Mouse (Mus musculus) liver, adult 2 months (tissue): ENCODE results near the gene Hapln4. TPM values are rescaled to one million over a fixed set of nuclear protein-coding genes. Genes with fewer than 3 reads are reported as not detected.

ENCODE experiments used
- DNase-seq: peaks from one replicate; pipeline ENCODE4 v3.0.0-alpha.2; 2011; ENCODE audit warnings: low read depth, low spot score; ENCODE audit errors: extremely low read depth
- H3K27ac ChIP-seq: fragments of 200-500 bp; replicated peaks from 2 replicates; pipeline ENCODE4 v1.5.1; 2012; ENCODE audit warnings: low read depth, mild to moderate bottlenecking, control low read depth, inconsistent platforms, low read length; ENCODE audit not compliant: insufficient read depth
- H3K27me3 ChIP-seq: fragments of 200-500 bp; 2 replicates; pipeline ENCODE4 v1.6.1; 2012; ENCODE audit warnings: mild to moderate bottlenecking, moderate library complexity, low read length, inconsistent platforms; ENCODE audit not compliant: control insufficient read depth, insufficient read depth
- H3K36me3 ChIP-seq: fragments of 200-500 bp; 2 replicates; pipeline ENCODE4 v1.6.1; 2012; ENCODE audit warnings: low read length, inconsistent platforms; ENCODE audit not compliant: control insufficient read depth, insufficient read depth
- H3K4me1 ChIP-seq: fragments of 200-500 bp; 2 replicates; pipeline ENCODE4 v1.6.1; 2011; ENCODE audit warnings: low read length; ENCODE audit not compliant: control insufficient read depth, insufficient read depth
- H3K4me3 ChIP-seq: fragments of 200-500 bp; 2 replicates; pipeline ENCODE4 v1.5.1; 2011; ENCODE audit warnings: low read depth, mild to moderate bottlenecking, control low read depth, low read length, moderate library complexity; ENCODE audit not compliant: insufficient read depth
- H3K79me2 ChIP-seq: fragments of 200-500 bp; 2 replicates; pipeline ENCODE4 v1.6.1; 2012; ENCODE audit warnings: inconsistent platforms, mild to moderate bottlenecking, low read length, moderate library complexity; ENCODE audit not compliant: control insufficient read depth, insufficient read depth
- H3K9ac ChIP-seq: fragments of 200-500 bp; 2 replicates; pipeline ENCODE4 v1.6.1; 2012; ENCODE audit warnings: low read depth, mild to moderate bottlenecking, control low read depth, inconsistent platforms, low read length
- CTCF ChIP-seq: fragments of 200-500 bp; IDR thresholded peaks from 2 replicates; pipeline ENCODE4 v1.5.1; 2011; ENCODE audit warnings: low read depth, low read length, control low read depth
- POLR2A ChIP-seq: fragments of 200-500 bp; IDR thresholded peaks from 2 replicates; pipeline ENCODE4 v1.6.1; 2011; ENCODE audit warnings: low read length, control low read depth; ENCODE audit not compliant: insufficient read depth; ENCODE audit errors: extremely low read depth
- whole genome bisulfite sequencing: fragments of 180-500 bp; shearing (Covaris S2); methylation state at CpG from one replicate; pipeline ENCODE4 v1.1.7; 2018; 5-methylcytosine and 5-hydroxymethylcytosine counted together
- polyA plus RNA-seq: library from polyadenylated mRNA; depleted of rRNA; stranded (reverse); fragments of >200 nt; gene quantifications from 2 replicates; pipeline ENCODE4 v1.2.3, GENCODE M21; 2012
- total RNA-seq: library from RNA; depleted of rRNA; stranded (reverse); fragments of >200 nt; gene quantifications from 2 replicates; pipeline ENCODE4 v1.2.3, GENCODE M21; 2014

Hapln4 gene
- total and polyA plus RNA-seq, 2 experiments: 2.2 to 8.8 TPM

DNA sequence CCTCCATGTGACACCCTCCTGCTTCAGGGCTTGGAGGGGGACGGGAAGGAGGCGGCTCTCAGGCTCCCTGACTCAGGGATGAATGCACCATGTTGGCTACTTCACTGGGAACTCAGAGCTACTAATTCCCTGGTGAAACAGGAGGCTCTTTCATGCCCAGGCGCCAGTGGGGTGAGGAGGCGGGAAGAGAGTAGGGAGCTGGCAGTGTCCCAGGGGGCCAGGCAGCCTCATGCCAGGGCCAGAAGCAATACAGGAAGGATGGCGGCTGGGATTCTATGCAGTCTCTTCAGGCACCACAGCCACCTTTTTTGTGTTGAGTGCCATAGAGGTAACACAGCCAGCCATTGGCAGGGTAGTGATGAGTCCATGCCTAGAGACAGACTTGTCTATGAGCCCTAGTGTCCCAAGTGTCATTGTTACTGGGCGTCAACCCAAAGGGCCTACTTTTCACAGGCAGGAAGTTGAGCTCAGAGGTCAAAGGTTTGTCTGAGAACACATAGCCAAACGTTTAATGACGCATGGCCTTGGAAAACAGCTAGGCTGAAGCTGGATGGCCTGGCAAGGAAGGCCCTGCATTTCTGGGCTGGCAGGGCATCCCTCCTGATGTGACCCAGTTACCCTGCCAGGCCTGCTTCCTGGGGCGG is 46.2 kb downstream of the Hapln4 start:
- H3K9ac ChIP-seq: no peak overlapping the region
- DNase-seq: peak; percentile 100
- peak overlapping the region; percentile 65 for H3K27ac ChIP-seq
- no peaks in the 10 kb centered on the region for H3K27me3 ChIP-seq
- no peaks in the 10 kb centered on the region for H3K36me3 ChIP-seq
- no peaks in the 10 kb centered on the region; the same call in 1 of the 2 replicates for H3K79me2 ChIP-seq
- no peak for TF ChIP-seq POLR2A
- no peak for TF ChIP-seq CTCF
- H3K4me1 ChIP-seq: peaks cover 21% of the 10 kb centered on the region
- H3K4me3 ChIP-seq: no peak overlapping the region
- 23% methylated on average over 9 of the region's 9 CpGs for WGBS

DNA sequence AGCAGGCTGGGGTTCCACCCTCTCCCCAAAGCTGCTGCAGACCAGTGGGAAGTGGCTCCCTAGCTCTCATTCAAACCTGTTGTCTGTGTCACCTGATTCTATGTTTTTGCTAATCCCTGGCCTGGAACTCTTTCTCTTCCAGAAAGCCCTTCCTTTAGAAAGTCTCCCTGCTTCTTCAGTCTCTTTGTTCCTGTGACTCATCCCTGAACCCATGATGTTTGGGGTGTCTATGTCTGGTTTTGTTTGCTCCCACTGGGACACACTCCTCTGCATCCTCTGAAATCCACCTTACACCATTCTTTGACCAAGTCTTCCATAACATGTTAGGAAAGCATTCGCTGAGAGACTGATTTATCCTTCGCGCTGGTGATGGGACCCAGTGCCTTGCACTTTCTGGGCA is 46.8 kb downstream of the Hapln4 start:
- Histone ChIP-seq H3K4me1 (peaks cover 21% of the 10 kb centered on the region), H3K9ac (no peak overlapping the region), H3K27me3 (no peaks in the 10 kb centered on the region), H3K27ac (peak overlapping the region; percentile 62), H3K36me3 (0 out of 2 replicates have a peak, but pooled peaks cover 3% of the 10 kb centered on the region), H3K79me2 (no peaks in the 10 kb centered on the region; the same call in 1 of the 2 replicates), H3K4me3 (no peak overlapping the region)
- TF ChIP-seq CTCF (no peak), POLR2A (no peak)
- peak; percentile 12 for DNase-seq
- 89% methylated on average over 3 of the region's 3 CpGs for WGBS

DNA sequence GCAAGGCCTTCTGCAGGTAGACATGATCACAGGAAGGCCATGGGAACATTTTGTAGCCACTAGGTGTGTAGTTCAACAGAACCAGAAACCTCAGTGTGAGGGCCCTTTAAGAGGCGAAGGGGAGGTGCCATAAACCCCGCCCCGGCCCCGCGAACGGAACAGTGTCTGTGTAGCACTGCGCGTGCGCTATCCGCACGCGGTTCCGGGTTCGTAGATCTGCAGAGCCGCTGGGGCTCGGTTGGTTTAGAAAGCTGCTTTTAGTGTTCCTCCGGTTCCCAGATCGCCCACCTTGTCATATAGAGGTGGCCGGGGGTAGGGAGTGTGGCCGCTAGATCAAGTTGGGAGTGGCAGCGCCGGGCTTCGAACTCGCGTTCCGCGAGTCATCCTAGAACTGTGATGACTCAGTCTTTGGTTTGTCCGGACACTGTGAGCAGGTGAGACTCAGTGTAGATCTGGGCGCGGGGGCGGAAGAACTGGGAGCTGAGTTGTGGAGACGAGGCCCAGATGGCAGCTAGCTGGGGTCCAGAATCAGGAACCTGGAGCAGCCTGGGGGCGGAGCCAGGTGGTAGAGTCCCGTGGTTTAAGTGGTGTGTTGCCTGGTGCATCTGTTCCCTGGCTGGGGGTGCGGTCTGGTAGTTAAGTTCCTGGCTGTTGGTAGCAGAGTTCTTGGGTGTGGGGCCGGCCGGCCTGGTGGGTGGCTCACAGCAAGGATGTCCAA is 48.1 kb downstream of the Hapln4 start, which contains the start of gene Nr2c2ap:
Nr2c2ap (plus strand) TSS at position 168 of the 718 bp plus-strand sequence.
- WGBS: 3% methylated on average over 37 of the region's 37 CpGs
- DNase-seq: peak; percentile 66

DNA sequence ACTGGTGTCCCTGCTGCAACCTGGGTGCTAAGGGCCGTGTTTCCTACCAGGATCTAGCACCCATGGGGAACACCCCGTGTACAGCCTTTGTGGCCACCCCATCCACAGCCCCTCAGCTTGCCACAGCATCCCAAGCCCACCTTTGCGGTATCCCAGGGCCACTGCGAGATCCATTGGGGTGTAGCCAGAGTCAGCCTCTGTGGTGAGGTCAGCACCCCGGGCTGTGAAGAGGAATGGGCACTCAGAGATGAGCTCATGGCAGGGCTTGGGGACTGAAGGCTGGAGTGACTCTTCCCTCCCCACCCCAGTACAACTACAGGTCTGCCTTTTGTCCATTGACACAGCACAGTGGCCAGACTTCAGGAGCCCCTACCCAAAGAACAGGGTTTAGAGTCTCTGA is 50.8 kb downstream of the Hapln4 start:
- Histone ChIP-seq H3K4me1 (peaks cover 22% of the 10 kb centered on the region), H3K36me3 (0 out of 2 replicates have a peak, but pooled peaks cover 3% of the 10 kb centered on the region), H3K4me3 (no peak overlapping the region), H3K79me2 (no peaks in the 10 kb centered on the region; the same call in 1 of the 2 replicates), H3K9ac (no peak overlapping the region), H3K27ac (no peak overlapping the region), H3K27me3 (no peaks in the 10 kb centered on the region)
- DNase-seq: no peak
- TF ChIP-seq CTCF: no peak
- TF ChIP-seq POLR2A: no peak
- 92% methylated on average over 5 of the region's 5 CpGs for WGBS

More for the DNA sequence above, 48.1 kb downstream of the Hapln4 start, which contains the start of gene Nr2c2ap:
- peak within 1 kb of the TSS; percentile 82 for H3K9ac ChIP-seq
- peak within 1 kb of the TSS; percentile 78 for H3K4me3 ChIP-seq
- peak within 1 kb of the TSS; percentile 74 for H3K27ac ChIP-seq
- peaks cover 21% of the 10 kb centered on the region for H3K4me1 ChIP-seq
- H3K36me3 ChIP-seq: 0 out of 2 replicates have a peak, but pooled peaks cover 3% of the 10 kb centered on the region
- 0 out of 2 replicates have a peak, but pooled peaks have one; percentile 47 for TF ChIP-seq POLR2A
- no peak for TF ChIP-seq CTCF
- H3K79me2 ChIP-seq: no peaks in the 10 kb centered on the region; the same call in 1 of the 2 replicates
- no peaks in the 10 kb centered on the region for H3K27me3 ChIP-seq

DNA sequence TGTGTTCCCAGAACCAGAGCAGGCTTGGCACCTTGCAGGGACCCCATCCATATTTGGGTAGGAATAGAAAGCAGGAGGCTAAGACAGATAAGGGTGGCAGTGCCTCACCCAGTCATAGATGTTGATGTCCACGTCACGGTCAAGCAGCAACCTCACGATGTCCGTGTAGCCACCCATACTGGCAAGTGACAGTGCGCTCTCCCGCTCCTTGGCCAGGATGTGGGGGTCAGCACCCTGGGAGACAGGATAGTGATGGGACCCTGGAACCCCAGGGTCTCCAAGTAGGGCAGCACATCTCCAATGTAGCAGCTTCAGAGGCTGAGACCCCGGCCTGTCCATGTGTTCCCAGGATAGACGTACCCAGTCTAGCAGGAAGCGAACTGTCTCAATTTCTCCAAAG is 51.7 kb downstream of the Hapln4 start:
- no peak overlapping the region for H3K4me3 ChIP-seq
- H3K9ac ChIP-seq: no peak overlapping the region
- no peaks in the 10 kb centered on the region for H3K27me3 ChIP-seq
- 94% methylated on average over 9 of the region's 9 CpGs for WGBS
- H3K27ac ChIP-seq: no peak overlapping the region
- H3K79me2 ChIP-seq: no peaks in the 10 kb centered on the region; the same call in 1 of the 2 replicates
- 0 out of 2 replicates have a peak, but pooled peaks cover 3% of the 10 kb centered on the region for H3K36me3 ChIP-seq
- DNase-seq: no peak
- H3K4me1 ChIP-seq: peaks cover 19% of the 10 kb centered on the region
- no peak for TF ChIP-seq CTCF
- no peak for TF ChIP-seq POLR2A
